Mouse (Mus musculus): ENCODE data around the gene Xpnpep3.

GRCm38 (mm10) chr15:81399638-81400315 lies at the start of gene Xpnpep3, which contains the start of gene St13:
- peak; percentile 93 for TF ChIP-seq POLR2A (IDR thresholded peaks at IDR 0.05; ENCODE audit: insufficient read length, low read depth)
- TF ChIP-seq POLR2AphosphoS2 (IDR thresholded peaks at IDR 0.05; ENCODE audit: insufficient read length, low read depth) = peak; percentile 91
- TF ChIP-seq MYOG (IDR thresholded peaks at IDR 0.05; ENCODE audit: control insufficient read depth in 1 of 3, insufficient read depth in 1 of 3, insufficient read length in 2 of 3, low read depth in 2 of 3) = peak in 1 of 3 experiments; percentile 55
- peak; percentile 78 for TF ChIP-seq SRF (IDR thresholded peaks at IDR 0.05; ENCODE audit: control insufficient read depth, insufficient read length, low read depth)
- no peak for TF ChIP-seq CEBPB (IDR thresholded peaks at IDR 0.05; ENCODE audit: insufficient read depth, poor library complexity, severe bottlenecking)
- peak; percentile 91 for TF ChIP-seq USF1 (IDR thresholded peaks at IDR 0.05; ENCODE audit: low read depth)
- TF ChIP-seq MAX (IDR thresholded peaks at IDR 0.05; ENCODE audit: low read depth) = peak; percentile 97
- peak; percentile 45 for TF ChIP-seq E2F4 (IDR thresholded peaks at IDR 0.05; ENCODE audit: insufficient read depth)
- peak; percentile 4 for TF ChIP-seq TCF12 (IDR thresholded peaks at IDR 0.05; ENCODE audit: insufficient read depth, poor library complexity, severe bottlenecking)
- peak in 1 of 3 experiments; percentile 39 for TF ChIP-seq MYOD1 (IDR thresholded peaks at IDR 0.05; ENCODE audit: control insufficient read depth in 1 of 3, insufficient read length in 2 of 3, low read depth in 2 of 3)

Measured in myocyte (in vitro differentiated cells).